Mouse (Mus musculus) adipocyte (in vitro differentiated cells): ENCODE results near the gene Ddr2.

Source experiments
- DNase-seq: peaks from one replicate; pipeline ENCODE4 v3.0.0-alpha.2; 2016; ENCODE audit warnings: low spot score

The Ddr2 gene

GRCm38 (mm10) chr1:169948280-169948679, 162.3 kb downstream of the Ddr2 start:
- no peak for DNase-seq

- DNase-seq, result no peak
Measured at GRCm38 (mm10) chr1:169947654-169948053, 162.9 kb downstream of the Ddr2 start.

GRCm38 (mm10) chr1:169946004-169946403, 164.6 kb downstream of the Ddr2 start:
- no peak for DNase-seq

GRCm38 (mm10) chr1:169939345-169939744, 171.2 kb downstream of the Ddr2 start:
- peak; percentile 78 for DNase-seq

GRCm38 (mm10) chr1:169934005-169934725, 176.4 kb downstream of the Ddr2 start:
- DNase-seq, result peak; percentile 74

- DNase-seq, result no peak
Measured at GRCm38 (mm10) chr1:169932122-169932746, 178.3 kb downstream of the Ddr2 start.

GRCm38 (mm10) chr1:169931698-169932097, 178.9 kb downstream of the Ddr2 start:
- no peak for DNase-seq

- peak; percentile 18 for DNase-seq
Measured at GRCm38 (mm10) chr1:169928454-169928971, 182.0 kb downstream of the Ddr2 start, which contains the start of gene Ccdc190. Ccdc190 (plus strand) TSS chr1:169928648.

- DNase-seq, result no peak
Measured at GRCm38 (mm10) chr1:169927753-169928369, 182.7 kb downstream of the Ddr2 start.

GRCm38 (mm10) chr1:169924567-169924966, 186.0 kb downstream of the Ddr2 start:
- DNase-seq, result peak; percentile 90
